Mouse (Mus musculus) liver, postnatal 0 days (tissue): ENCODE measurements around the gene Nacc1. TPM values are rescaled to one million over a fixed set of nuclear protein-coding genes. Genes with fewer than 3 reads are reported as not detected.
A peak's percentile ranks its signal among the peaks of the same experiment; 100 is the strongest.

Experiments
- ATAC-seq: fragments of 200-750 bp; cut with Nextera tagmentation; 2 replicates; pipeline ENCODE4 v1.8.0; 2017; ENCODE audit warnings: mild to moderate bottlenecking, moderate library complexity
- DNase-seq: peaks from one replicate; pipeline ENCODE4 v3.0.0-alpha.2; 2016
- H3K27ac ChIP-seq: fragments of 300-500 bp; sonication (generic); 2 replicates; pipeline ENCODE4 v1.5.1; 2014; ENCODE audit warnings: antibody characterized with exemption, moderate library complexity, mild to moderate bottlenecking, low read depth
- H3K27me3 ChIP-seq: fragments of 300-500 bp; sonication (generic); 2 replicates; pipeline ENCODE4 v1.6.1; 2014; ENCODE audit warnings: low read length, control low read depth, mixed read lengths; ENCODE audit not compliant: insufficient read depth
- H3K36me3 ChIP-seq: fragments of 300-500 bp; sonication (generic); replicated peaks from 2 replicates; pipeline ENCODE4 v1.6.1; 2014; ENCODE audit warnings: mild to moderate bottlenecking, control low read depth, low read length, moderate library complexity, mixed read lengths; ENCODE audit not compliant: insufficient read depth
- H3K4me1 ChIP-seq: fragments of 300-500 bp; sonication (generic); 2 replicates; pipeline ENCODE4 v1.6.1; 2014; ENCODE audit warnings: antibody characterized with exemption, mild to moderate bottlenecking, control low read depth; ENCODE audit not compliant: insufficient read depth
- H3K4me2 ChIP-seq: fragments of 300-500 bp; sonication (generic); 2 replicates; pipeline ENCODE4 v1.6.1; 2014; ENCODE audit warnings: low read depth, mild to moderate bottlenecking, low read length, moderate library complexity, mixed read lengths
- H3K4me3 ChIP-seq: fragments of 300-500 bp; sonication (generic); 2 replicates; pipeline ENCODE4 v1.5.1; 2014; ENCODE audit warnings: low read depth, low read length
- H3K9ac ChIP-seq: fragments of 300-500 bp; sonication (generic); replicated peaks from 2 replicates; pipeline ENCODE4 v1.6.1; 2014; ENCODE audit warnings: mild to moderate bottlenecking, moderate library complexity
- H3K9me3 ChIP-seq: fragments of 300-500 bp; sonication (generic); 2 replicates; pipeline ENCODE4 v1.6.1; 2016; ENCODE audit warnings: mild to moderate bottlenecking, control low read depth, low read length, mixed read lengths
- CTCF ChIP-seq: sonication (generic); IDR thresholded peaks from 2 replicates; pipeline ENCODE4 v1.5.1; 2016; ENCODE audit warnings: antibody characterized with exemption, low read depth
- EP300 ChIP-seq: IDR thresholded peaks from 2 replicates; pipeline ENCODE4 v1.6.1; 2016; ENCODE audit warnings: antibody characterized with exemption, low read depth, mild to moderate bottlenecking
- WGBS: fragments of 180-500 bp; shearing (Covaris S2); extraction: QIAGEN DNeasy Blood & Tissue Kit; methylation state at CpG from one replicate; pipeline ENCODE4 v1.1.7; 2014; ENCODE audit not compliant: insufficient replicate concordance; 5-methylcytosine and 5-hydroxymethylcytosine counted together
- polyA plus RNA-seq: library from polyadenylated mRNA; unstranded; fragments of >200 nt; fragmentation: Nextera tagmentation; extraction: Ambion mirVana; gene quantifications from 2 replicates; pipeline ENCODE4 v1.2.1, GENCODE M21; 2015

Nacc1 gene
- polyA plus RNA-seq, 1 experiment from 2014 or later: 3.6 TPM

DNA sequence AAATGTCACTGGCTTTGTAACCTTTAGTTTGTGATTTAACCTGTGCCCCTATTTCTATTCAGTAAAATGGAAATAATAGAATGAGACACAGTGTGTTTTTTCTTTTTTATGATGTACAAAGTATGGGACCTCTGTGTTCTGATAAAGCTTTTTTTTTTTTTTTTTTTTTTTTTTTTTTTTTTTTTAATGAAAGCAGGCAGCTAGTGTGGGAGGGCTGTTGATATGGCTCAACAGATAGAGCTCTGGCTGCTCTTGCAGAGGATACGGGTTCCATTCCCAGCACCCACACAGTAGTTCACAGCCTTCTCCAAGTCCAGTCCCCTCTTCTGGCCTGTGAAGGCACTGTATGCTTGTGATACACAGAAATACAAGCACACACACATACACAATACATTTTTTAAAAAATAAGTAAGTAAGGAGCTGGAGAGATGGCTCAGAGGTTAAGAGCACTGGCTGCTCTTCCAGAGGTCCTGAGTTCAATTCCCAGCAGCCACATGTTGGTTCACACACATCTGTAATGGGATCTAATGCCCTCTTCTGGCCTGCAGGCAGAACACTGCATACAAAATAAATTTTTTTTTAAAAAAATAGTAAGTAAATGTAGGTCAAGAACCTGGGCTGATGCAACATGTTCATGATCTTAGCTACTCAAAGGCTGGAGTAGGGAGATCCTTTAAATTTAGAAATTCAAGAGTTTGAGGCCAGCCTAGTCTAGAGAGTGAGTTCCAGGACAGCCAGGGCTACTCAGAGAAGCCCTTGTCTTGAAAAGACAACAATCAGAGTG lies 45.9 kb downstream of the Nacc1 start:
- H3K27ac ChIP-seq: peak overlapping the region; percentile 88
- WGBS: 71% methylated on average over 1 of the region's 1 CpGs
- peak overlapping the region; percentile 19 for H3K9ac ChIP-seq
- H3K4me1 ChIP-seq: peaks cover 11% of the 10 kb centered on the region
- no peak for ATAC-seq
- TF ChIP-seq CTCF (0 out of 2 replicates have a peak, but pooled peaks have one; percentile 26), EP300 (no peak)
- H3K27me3 ChIP-seq: 0 out of 2 replicates have a peak, but pooled peaks cover 4% of the 10 kb centered on the region
- no peaks in the 10 kb centered on the region for H3K9me3 ChIP-seq
- H3K4me2 ChIP-seq: peak overlapping the region; percentile 7; the same call in 1 of the 2 replicates
- H3K36me3 ChIP-seq: no peaks in the 10 kb centered on the region
- DNase-seq: no peak
- peak overlapping the region; percentile 3; the same call in 1 of the 2 replicates for H3K4me3 ChIP-seq

GRCm38 (mm10) chr8:84640617-84641294 lies 46.9 kb downstream of the Nacc1 start:
- no peaks in the 10 kb centered on the region; the same call in 1 of the 2 replicates for H3K36me3 ChIP-seq
- DNase-seq (no peak), ATAC-seq (no peak)
- H3K9ac ChIP-seq: no peak overlapping the region; the same call in 1 of the 2 replicates
- no peak for TF ChIP-seq CTCF
- no peak for TF ChIP-seq EP300
- H3K4me3 ChIP-seq: peak overlapping the region; percentile 54; the same call in 1 of the 2 replicates
- H3K27ac ChIP-seq: 0 out of 2 replicates have a peak overlapping the region, but pooled peaks have one; percentile 26
- peak overlapping the region; percentile 96 for H3K4me2 ChIP-seq
- H3K4me1 ChIP-seq: peaks cover 11% of the 10 kb centered on the region
- H3K9me3 ChIP-seq: no peaks in the 10 kb centered on the region
- 75% methylated on average over 6 of the region's 7 CpGs for WGBS
- H3K27me3 ChIP-seq: 0 out of 2 replicates have a peak, but pooled peaks cover 4% of the 10 kb centered on the region

GRCm38 (mm10) chr8:84640010-84640588 lies 47.6 kb downstream of the Nacc1 start:
- H3K27ac ChIP-seq: 0 out of 2 replicates have a peak overlapping the region, but pooled peaks have one; percentile 26
- peak overlapping the region; percentile 62 for H3K9ac ChIP-seq
- WGBS: 36% methylated on average over 9 of the region's 9 CpGs
- DNase-seq (no peak), ATAC-seq (no peak)
- 0 out of 2 replicates have a peak, but pooled peaks cover 4% of the 10 kb centered on the region for H3K27me3 ChIP-seq
- peak overlapping the region; percentile 54 for H3K4me3 ChIP-seq
- H3K4me1 ChIP-seq: peaks cover 11% of the 10 kb centered on the region
- TF ChIP-seq CTCF: no peak
- no peak for TF ChIP-seq EP300
- H3K36me3 ChIP-seq: no peaks in the 10 kb centered on the region; the same call in 1 of the 2 replicates
- H3K4me2 ChIP-seq: peak overlapping the region; percentile 96
- H3K9me3 ChIP-seq: no peaks in the 10 kb centered on the region

DNA sequence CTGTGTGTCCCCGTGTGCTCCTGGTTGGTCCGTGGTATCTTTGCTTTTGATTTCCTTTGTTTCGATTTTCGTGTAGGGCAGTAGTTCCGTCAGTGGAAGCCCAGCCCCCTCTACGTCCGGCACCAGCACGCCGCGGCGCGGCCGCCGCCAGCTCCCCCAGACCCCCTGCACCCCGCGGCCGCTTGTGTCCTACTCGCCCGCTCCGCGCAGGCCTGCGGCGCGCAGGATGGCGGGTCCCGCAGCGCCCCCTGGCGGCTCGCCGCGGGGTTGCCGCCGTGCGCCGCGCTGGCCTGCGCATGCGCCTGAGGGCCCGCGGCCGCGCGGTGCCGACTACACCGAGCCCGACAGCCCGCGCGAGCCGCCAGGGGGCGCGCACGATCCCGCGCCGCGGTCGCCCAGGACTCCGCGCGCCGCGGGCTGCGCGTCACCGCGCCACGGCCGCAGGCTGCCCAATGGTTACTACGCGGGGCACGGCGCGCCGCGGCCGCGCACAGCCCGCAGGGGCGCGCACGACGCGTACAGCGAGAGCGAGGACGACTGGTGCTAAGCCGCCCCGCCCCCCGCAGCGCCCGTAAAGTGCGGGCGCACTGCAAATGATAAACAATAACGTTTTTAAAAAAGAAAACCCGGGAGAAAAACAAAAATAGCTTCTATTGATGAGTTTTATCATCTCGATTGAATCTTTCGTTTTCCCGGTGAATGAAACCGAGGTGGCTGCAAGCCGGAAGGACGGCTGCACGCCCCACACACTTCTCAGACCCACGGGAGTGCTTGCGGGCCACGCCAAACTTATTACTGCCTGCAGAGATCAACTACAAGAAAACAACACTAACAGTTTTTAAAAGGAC lies 48.3 kb downstream of the Nacc1 start:
- H3K27ac ChIP-seq: peak overlapping the region; percentile 78
- H3K9me3 ChIP-seq: no peaks in the 10 kb centered on the region
- peak overlapping the region; percentile 72 for H3K4me3 ChIP-seq
- ATAC-seq (peak; percentile 95), DNase-seq (peak; percentile 96)
- H3K4me2 ChIP-seq: peak overlapping the region; percentile 96
- under 1% methylated on average over 86 of the region's 106 CpGs for WGBS
- no peaks in the 10 kb centered on the region; the same call in 1 of the 2 replicates for H3K36me3 ChIP-seq
- H3K9ac ChIP-seq: peak overlapping the region; percentile 70
- 0 out of 2 replicates have a peak, but pooled peaks cover 4% of the 10 kb centered on the region for H3K27me3 ChIP-seq
- TF ChIP-seq EP300: no peak
- TF ChIP-seq CTCF: peak; percentile 57
- H3K4me1 ChIP-seq: peaks cover 11% of the 10 kb centered on the region

GRCm38 (mm10) chr8:84638555-84639161 lies 49.0 kb downstream of the Nacc1 start:
- Histone ChIP-seq H3K36me3 (no peaks in the 10 kb centered on the region; the same call in 1 of the 2 replicates), H3K9me3 (no peaks in the 10 kb centered on the region), H3K9ac (peak overlapping the region; percentile 70), H3K4me3 (peak overlapping the region; percentile 72), H3K27me3 (0 out of 2 replicates have a peak, but pooled peaks cover 4% of the 10 kb centered on the region), H3K4me2 (peak overlapping the region; percentile 96), H3K27ac (peak overlapping the region; percentile 78), H3K4me1 (peaks cover 11% of the 10 kb centered on the region)
- ATAC-seq (peak; percentile 2), DNase-seq (no peak)
- TF ChIP-seq CTCF (no peak), EP300 (no peak)
- under 1% methylated on average over 46 of the region's 52 CpGs for WGBS
